Mouse (Mus musculus): ENCODE data around the gene Ak7. TPM values are rescaled to one million over a fixed set of nuclear protein-coding genes. Genes with fewer than 3 reads are reported as not detected.

Gene Ak7
- polyA plus RNA-seq (2012; rRNA removed): not detected in 2 replicates

GRCm38 (mm10) chr12:105705799-105706487, at the start of gene Ak7:
Ak7 (plus strand) TSS chr12:105705976.

GRCm38 (mm10) chr12:105683933-105684901, 21.6 kb upstream of the Ak7 start, which contains the start of gene Gskip:
Gskip (plus strand) TSS chr12:105684829.

GRCm38 (mm10) chr12:105685001-105685691, 20.6 kb upstream of the Ak7 start, which contains the start of gene Atg2b:
Atg2b (minus strand) TSS chr12:105685211.

GRCm38 (mm10) chr12:105784196-105784999, 78.6 kb downstream of the Ak7 start, which contains the start of gene Papola:
Papola (plus strand) TSS chr12:105784694.

Other genes starting within 250 kb of the Ak7 start
- 2.4 and 2.9 TPM in 2 replicates for gene Bdkrb2, start 142.8 kb upstream of the Ak7 start, polyA plus RNA-seq (2012; rRNA removed)
- 1.7 and 1.9 TPM in 2 replicates for gene Bdkrb1, start 102.9 kb upstream of the Ak7 start, polyA plus RNA-seq (2012; rRNA removed)
- 3.6 TPM in 2 replicates for gene Gskip, start 21.1 kb upstream of the Ak7 start, polyA plus RNA-seq (2012; rRNA removed)
- 2.9 and 4.0 TPM in 2 replicates for gene Atg2b, start 20.8 kb upstream of the Ak7 start, polyA plus RNA-seq (2012; rRNA removed)
- 13.6 and 14.0 TPM in 2 replicates for gene Papola, start 78.7 kb downstream of the Ak7 start, polyA plus RNA-seq (2012; rRNA removed)